Mouse (Mus musculus) lung, embryonic 16.5 days (tissue): ENCODE measurements around the gene Nme7. TPM values are rescaled to one million over a fixed set of nuclear protein-coding genes. Genes with fewer than 3 reads are reported as not detected.

Experiments
- ATAC-seq: fragments of 200-750 bp; cut with Nextera tagmentation; 2 replicates; pipeline ENCODE4 v1.8.0; 2017; ENCODE audit warnings: low read depth, mild to moderate bottlenecking, moderate library complexity
- H3K27ac ChIP-seq: fragments of 300-500 bp; sonication (generic); 2 replicates; pipeline ENCODE4 v1.5.1; 2014; ENCODE audit warnings: mild to moderate bottlenecking, control low read depth, low read length
- H3K27me3 ChIP-seq: fragments of 300-500 bp; sonication (generic); 2 replicates; pipeline ENCODE4 v1.6.1; 2014; ENCODE audit warnings: low read depth, low read length, mixed read lengths; ENCODE audit not compliant: control insufficient read depth, insufficient read depth
- H3K36me3 ChIP-seq: fragments of 300-500 bp; sonication (generic); 2 replicates; pipeline ENCODE4 v1.6.1; 2014; ENCODE audit warnings: low read length; ENCODE audit not compliant: control insufficient read depth, insufficient read depth
- H3K4me1 ChIP-seq: fragments of 300-500 bp; sonication (generic); replicated peaks from 2 replicates; pipeline ENCODE4 v1.6.1; 2014; ENCODE audit warnings: low read length, mixed read lengths; ENCODE audit not compliant: control insufficient read depth, insufficient read depth
- H3K4me2 ChIP-seq: fragments of 300-500 bp; sonication (generic); 2 replicates; pipeline ENCODE4 v1.6.1; 2014; ENCODE audit warnings: low read depth, low read length, control low read depth
- H3K4me3 ChIP-seq: fragments of 300-500 bp; sonication (generic); 2 replicates; pipeline ENCODE4 v1.5.1; 2014; ENCODE audit warnings: mild to moderate bottlenecking, low read length, control low read depth
- H3K9ac ChIP-seq: fragments of 300-500 bp; sonication (generic); 2 replicates; pipeline ENCODE4 v1.6.1; 2014; ENCODE audit warnings: low read length, control low read depth
- H3K9me3 ChIP-seq: fragments of 300-500 bp; sonication (generic); 2 replicates; pipeline ENCODE4 v1.6.1; 2016; ENCODE audit warnings: low read length; ENCODE audit not compliant: control insufficient read depth
- WGBS: fragments of 180-500 bp; shearing (Covaris S2); extraction: QIAGEN DNeasy Blood & Tissue Kit; methylation state at CpG from one replicate; pipeline ENCODE4 v1.1.7; 2014; 5-methylcytosine and 5-hydroxymethylcytosine counted together
- polyA plus RNA-seq: library from polyadenylated mRNA; unstranded; fragments of >200 nt; fragmentation: Nextera tagmentation; extraction: Ambion mirVana; gene quantifications from 2 replicates; pipeline ENCODE4 v1.2.1, GENCODE M21; 2015

Nme7 gene
- polyA plus RNA-seq, 1 experiment from 2014 or later, result 45.0 TPM

DNA sequence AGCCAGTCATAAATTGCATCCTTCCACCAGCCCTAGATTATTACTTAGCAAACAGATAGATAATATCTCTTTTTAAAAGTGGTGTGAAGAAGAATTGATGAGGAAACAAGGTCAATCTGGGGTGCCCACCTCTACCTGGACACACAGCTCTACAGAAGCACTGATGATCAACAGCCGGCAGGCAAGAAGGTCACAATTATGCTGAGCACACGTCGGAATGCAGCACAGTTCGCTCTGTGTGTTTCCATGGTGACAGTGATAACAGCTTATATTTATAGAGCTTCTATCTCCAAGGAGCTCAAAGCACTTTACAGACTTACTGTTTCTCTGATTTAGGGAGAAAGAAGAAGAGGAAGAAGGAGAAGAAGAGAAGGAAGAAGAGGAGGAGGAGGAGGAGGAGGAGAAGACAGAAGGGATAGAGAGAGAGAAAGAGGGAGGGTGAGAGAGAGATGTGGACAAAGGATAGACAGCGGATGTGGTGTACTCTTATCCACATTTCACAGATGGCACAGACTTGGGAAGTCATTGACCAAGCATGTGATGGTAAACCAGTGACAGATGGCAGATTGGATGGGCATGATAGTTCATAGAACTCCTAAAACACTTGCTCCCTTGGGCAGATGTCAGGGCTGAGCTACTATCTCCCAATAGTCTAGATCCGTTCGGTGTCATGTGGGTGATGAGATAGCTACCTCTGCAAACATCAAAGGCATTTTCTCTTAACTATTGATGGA is 171.0 kb downstream of the Nme7 start:
- no peak for ATAC-seq
- H3K9ac ChIP-seq, result no peak overlapping the region
- H3K27me3 ChIP-seq, result no peaks in the 10 kb centered on the region
- no peaks in the 10 kb centered on the region for H3K36me3 ChIP-seq
- WGBS, result 27% methylated on average over 7 of the region's 7 CpGs
- no peaks in the 10 kb centered on the region for H3K9me3 ChIP-seq
- no peak overlapping the region for H3K4me2 ChIP-seq
- no peak overlapping the region for H3K27ac ChIP-seq
- H3K4me1 ChIP-seq, result no peaks in the 10 kb centered on the region
- H3K4me3 ChIP-seq, result no peak overlapping the region

DNA sequence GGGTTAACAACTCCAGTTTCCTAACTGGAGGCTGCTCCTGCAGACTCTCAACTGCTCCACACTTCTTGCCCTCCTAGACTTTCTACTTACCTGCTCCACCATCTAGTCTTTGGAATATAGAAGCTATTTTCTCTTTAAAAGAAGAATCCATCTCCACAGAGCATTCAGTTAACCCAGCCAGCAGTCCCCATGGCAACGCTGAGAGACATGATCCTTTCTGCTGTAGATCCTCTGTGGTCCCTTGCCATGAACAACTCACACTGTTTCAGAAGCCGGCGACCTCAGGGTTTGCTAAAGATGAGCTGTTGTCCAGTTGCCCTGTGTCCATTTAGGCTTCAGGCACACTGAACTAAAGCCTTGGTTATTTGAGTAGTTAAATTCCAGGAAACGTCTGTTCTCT is 172.0 kb downstream of the Nme7 start:
- 74% methylated on average over 4 of the region's 4 CpGs for WGBS
- Histone ChIP-seq H3K4me3 (no peak overlapping the region), H3K27me3 (no peaks in the 10 kb centered on the region), H3K4me1 (no peaks in the 10 kb centered on the region), H3K9me3 (no peaks in the 10 kb centered on the region), H3K9ac (no peak overlapping the region), H3K27ac (no peak overlapping the region), H3K4me2 (no peak overlapping the region), H3K36me3 (no peaks in the 10 kb centered on the region)
- no peak for ATAC-seq

DNA sequence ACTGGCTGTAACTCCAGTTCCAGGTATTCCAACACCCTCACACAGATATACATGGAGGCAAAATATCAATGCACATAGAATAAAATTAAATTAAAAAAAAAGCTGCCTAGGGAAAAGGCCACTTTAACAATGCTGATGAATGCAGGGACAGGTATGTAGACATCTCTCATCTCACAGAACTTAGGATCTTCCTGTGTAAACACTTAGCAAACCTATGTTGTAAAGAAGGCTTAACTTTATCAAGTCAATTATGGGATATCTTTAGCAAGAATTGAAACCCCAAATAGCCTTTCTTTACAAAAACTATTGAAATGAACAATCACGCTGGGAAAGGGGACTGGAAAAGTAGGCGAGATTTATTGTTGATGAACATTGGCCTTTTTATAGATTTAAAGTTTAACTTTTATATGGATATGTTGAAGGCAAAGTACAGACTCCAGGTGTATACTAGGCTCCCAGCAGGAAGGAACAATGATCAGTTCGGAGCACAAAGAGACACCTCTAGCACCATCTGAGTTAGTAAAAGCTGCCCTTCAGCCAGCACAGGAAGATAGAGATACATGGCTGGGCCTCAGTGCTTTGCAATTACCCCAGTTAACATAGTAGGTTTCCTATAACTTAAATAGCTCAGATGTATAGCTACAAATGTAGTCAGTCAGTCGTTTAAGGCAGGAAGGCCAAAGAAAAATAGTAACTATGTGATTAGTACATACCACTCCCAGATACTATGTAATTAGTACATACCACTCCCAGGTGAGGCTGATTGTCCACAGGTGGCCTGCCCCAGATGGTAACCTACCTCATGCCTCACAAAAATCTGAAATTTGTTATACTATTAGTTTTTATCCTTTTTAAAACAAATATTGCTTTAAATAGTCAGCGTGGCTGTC is 177.1 kb downstream of the Nme7 start:
- Histone ChIP-seq H3K9ac (no peak overlapping the region), H3K4me3 (no peak overlapping the region), H3K9me3 (no peaks in the 10 kb centered on the region), H3K4me2 (no peak overlapping the region), H3K27ac (no peak overlapping the region), H3K4me1 (no peaks in the 10 kb centered on the region), H3K36me3 (no peaks in the 10 kb centered on the region), H3K27me3 (no peaks in the 10 kb centered on the region)
- ATAC-seq, result no peak
- WGBS, result 74% methylated on average over 5 of the region's 5 CpGs

DNA sequence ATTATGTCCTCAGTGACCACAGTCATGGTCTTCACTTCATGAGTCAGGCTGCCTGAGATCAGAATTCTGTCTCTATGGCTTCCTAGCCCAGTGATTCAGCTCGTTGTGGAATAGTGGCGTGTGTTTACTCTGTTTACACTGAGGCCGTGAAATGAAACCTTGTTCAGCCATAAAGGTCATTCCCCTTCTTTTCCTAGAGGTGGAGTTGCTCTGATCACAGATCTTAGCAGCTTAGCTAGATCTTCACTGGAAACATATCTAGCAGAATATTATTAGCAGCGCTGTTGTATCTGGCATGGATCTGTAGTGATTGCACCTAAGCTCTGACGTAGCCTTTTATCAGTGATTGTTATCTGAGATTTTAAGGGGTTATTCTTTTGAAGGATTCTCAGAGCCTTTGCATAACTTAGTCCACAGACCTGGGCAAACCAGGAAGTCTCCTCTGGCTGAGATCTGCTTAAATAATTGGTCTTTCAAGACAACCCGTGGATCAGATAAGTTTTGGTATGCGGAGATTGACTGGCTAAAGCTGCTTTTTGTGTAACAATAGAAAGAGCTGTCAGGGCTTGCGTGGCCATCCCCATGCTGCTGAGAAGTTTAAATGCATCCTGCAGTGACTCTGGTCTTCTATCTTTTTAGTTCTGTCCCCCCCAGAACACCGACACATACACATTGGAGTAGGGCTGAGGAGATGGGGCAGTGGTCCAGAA is 177.9 kb downstream of the Nme7 start:
- Histone ChIP-seq H3K4me1 (no peaks in the 10 kb centered on the region), H3K4me2 (no peak overlapping the region), H3K4me3 (no peak overlapping the region), H3K36me3 (no peaks in the 10 kb centered on the region), H3K9me3 (no peaks in the 10 kb centered on the region), H3K9ac (no peak overlapping the region), H3K27me3 (no peaks in the 10 kb centered on the region), H3K27ac (no peak overlapping the region)
- WGBS, result 37% methylated on average over 9 of the region's 9 CpGs
- ATAC-seq, result no peak

DNA sequence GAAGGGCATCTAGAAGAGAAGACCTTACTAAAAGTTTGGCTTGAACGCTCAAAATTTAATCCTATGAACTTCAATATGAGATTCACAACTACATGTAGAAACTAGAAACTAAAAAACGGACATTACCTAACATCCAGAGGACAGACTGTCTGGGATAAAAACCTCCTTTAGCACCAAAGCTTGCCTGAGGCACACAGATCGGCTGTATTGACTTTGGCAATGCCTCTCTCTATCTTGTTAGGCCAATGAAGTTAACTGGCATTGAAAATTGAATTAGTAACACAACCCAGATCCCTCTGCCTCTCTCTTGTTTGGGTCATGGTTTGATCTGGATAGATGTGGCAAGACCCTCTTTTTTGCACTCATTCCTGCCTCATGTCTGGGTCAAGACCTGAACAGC is 178.9 kb downstream of the Nme7 start:
- H3K4me1 ChIP-seq, result no peaks in the 10 kb centered on the region
- WGBS, result 86% methylated on average over 3 of the region's 3 CpGs
- no peak overlapping the region for H3K4me2 ChIP-seq
- no peaks in the 10 kb centered on the region for H3K27me3 ChIP-seq
- no peak for ATAC-seq
- H3K36me3 ChIP-seq, result no peaks in the 10 kb centered on the region
- no peak overlapping the region for H3K9ac ChIP-seq
- no peak overlapping the region for H3K27ac ChIP-seq
- H3K4me3 ChIP-seq, result no peak overlapping the region
- H3K9me3 ChIP-seq, result no peaks in the 10 kb centered on the region

DNA sequence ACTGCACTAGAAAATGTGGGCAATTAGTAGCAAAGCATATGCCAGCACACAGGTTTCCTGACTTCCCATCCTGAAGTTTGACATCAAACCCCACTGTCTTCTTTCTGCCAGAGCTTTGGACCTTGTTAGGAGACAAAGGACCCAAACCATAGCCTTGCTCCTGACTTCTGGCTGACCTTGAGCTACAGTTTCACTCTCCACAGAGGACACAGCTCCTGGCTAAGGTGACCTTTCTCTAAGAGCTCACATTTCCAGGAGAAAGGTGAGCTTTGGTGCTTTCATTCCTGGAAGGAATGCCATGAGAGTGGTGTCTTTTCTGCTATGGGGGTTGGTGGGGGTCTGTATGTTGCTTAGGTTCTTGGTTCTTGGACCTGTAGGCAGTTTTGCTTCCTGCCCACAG is 179.8 kb downstream of the Nme7 start:
- no peak for ATAC-seq
- Histone ChIP-seq H3K9me3 (no peaks in the 10 kb centered on the region), H3K9ac (no peak overlapping the region), H3K27me3 (no peaks in the 10 kb centered on the region), H3K36me3 (no peaks in the 10 kb centered on the region), H3K27ac (no peak overlapping the region), H3K4me1 (no peaks in the 10 kb centered on the region), H3K4me3 (no peak overlapping the region), H3K4me2 (no peak overlapping the region)

Other genes starting within 250 kb of the Nme7 start
- 2.5 and 5.4 TPM in 2 replicates for gene Sell, start 242.1 kb upstream of the Nme7 start, polyA plus RNA-seq
- 0.08 and 0.28 TPM in 2 replicates for gene Selp, start 188.9 kb upstream of the Nme7 start, polyA plus RNA-seq
- 0.29 and 0.41 TPM in 2 replicates for gene F5, start 152.3 kb upstream of the Nme7 start, polyA plus RNA-seq
- 7.2 and 7.3 TPM in 2 replicates for gene Slc19a2, start 55.1 kb upstream of the Nme7 start, polyA plus RNA-seq
- 11.7 and 12.7 TPM in 2 replicates for gene Ccdc181, start 28.5 kb upstream of the Nme7 start, polyA plus RNA-seq
- gene Blzf1, start 3.4 kb downstream of the Nme7 start, polyA plus RNA-seq, result 34.8 and 37.0 TPM in 2 replicates
- 135 and 154 TPM in 2 replicates for gene Atp1b1, start 154.2 kb downstream of the Nme7 start, polyA plus RNA-seq